Mouse (Mus musculus) bone marrow macrophage, adult 2 months (primary cell): ENCODE measurements around the gene Crybb2.

Source experiments
- CTCF ChIP-seq: IDR thresholded peaks from 2 replicates; pipeline ENCODE4 v1.5.1; 2012; ENCODE audit warnings: low read depth, mild to moderate bottlenecking, low read length, moderate library complexity
- POLR2A ChIP-seq: IDR thresholded peaks from 2 replicates; pipeline ENCODE4 v1.6.1; 2012; ENCODE audit warnings: mild to moderate bottlenecking, low read depth, low read length, borderline replicate concordance

DNA sequence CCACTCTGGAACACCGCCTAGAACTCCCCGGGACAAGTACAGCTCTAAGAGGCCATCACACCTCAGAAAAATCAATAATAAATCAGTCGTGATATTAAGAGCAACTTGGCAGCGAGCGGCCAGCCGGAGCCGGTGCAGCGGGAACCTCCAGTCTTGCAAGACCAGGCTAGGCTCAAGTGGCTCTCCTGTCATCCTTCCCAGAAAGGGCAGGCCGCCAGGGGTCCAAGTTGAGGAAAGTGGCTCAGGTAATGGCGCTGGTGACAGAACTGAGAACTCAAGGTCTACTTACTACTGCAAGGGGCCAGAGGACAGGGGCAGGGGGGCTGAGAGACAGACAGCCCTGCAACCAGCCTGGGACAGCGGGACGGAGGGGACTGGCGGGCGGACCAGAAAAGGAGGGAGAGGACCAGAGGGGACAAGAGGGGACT, 55.1 kb downstream of the Crybb2 start:
- no peak for TF ChIP-seq POLR2A
- no peak for TF ChIP-seq CTCF
